Mouse (Mus musculus): Measurements from ENCODE around the gene Trak1. TPM values are rescaled to one million over a fixed set of nuclear protein-coding genes. Genes with fewer than 3 reads are reported as not detected.

The Trak1 gene
- total and polyA plus RNA-seq, 3 experiments, result 8.2 to 28.6 (median 18.1) TPM

DNA sequence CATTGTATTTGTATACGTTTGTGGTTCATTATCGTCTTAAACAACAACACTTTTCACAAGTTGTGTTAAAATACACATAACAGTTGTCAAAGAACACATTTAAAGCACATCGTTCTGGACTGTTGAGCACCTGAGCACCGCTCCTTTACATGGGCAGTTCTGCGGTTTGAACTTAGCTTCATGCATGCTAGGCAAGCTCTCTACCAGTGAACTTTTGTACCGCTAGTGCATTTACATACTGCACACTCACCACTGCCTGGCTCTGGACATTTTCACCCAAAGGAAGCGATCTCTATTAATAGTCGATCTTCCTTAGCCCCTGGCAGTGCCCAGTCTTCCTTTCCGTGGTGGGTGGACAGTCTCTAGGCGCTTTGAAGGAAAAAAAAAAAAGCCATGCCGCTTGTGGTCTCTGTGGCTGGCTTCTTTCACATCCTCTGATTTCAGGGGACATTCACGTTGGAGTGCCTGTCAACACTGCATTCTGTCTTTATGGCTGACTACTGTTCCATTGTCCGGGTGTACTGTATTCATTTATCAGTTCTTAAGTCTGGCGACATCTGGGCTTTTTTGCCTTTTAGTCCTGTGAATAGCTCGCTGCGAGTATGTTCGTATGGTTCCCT, 84.5 kb downstream of the Trak1 start:
- Histone ChIP-seq H3K4me2 (ENCODE audit: insufficient read depth, low read depth, poor library complexity, severe bottlenecking) (peak overlapping the region; percentile 59), H3K4me1 (ENCODE audit: control insufficient read depth in 1 of 2, insufficient read depth in 2 of 2) (peaks cover 14 to 39% of the 10 kb centered on the region in 2 experiments), H3K27ac (ENCODE audit: insufficient read depth, low read depth) (no peak overlapping the region), H3K9ac (ENCODE audit: insufficient read depth, low read depth) (no peak overlapping the region), H3K36me3 (replicated peaks in 1 of 2; ENCODE audit: control insufficient read depth in 1 of 2, insufficient read depth in 1 of 2, low read length in 1 of 2) (peaks cover 0 to 41% of the 10 kb centered on the region in 2 experiments), H3K9me3 (replicated peaks; ENCODE audit: low read length) (peaks cover 2% of the 10 kb centered on the region), H3K27me3 (replicated peaks) (no peaks in the 10 kb centered on the region), H3K4me3 (replicated peaks in 1 of 3; ENCODE audit: low read depth in 2 of 3, low read length in 2 of 3, poor library complexity in 1 of 3) (no peak overlapping the region), H3K79me2 (replicated peaks; ENCODE audit: control insufficient read depth, extremely low read depth, insufficient read depth, poor library complexity, severe bottlenecking) (no peaks in the 10 kb centered on the region; the same call in 1 of the 2 replicates)
- peak; percentile 33 for DNase-seq (ENCODE audit: extremely low read depth)
- dilution Hi-C loops (cut with MboI; ENCODE audit: extremely low pct_ligation_motif_present, extremely low pct_unique_long_range_greater_than_20kb, low sequenced_read_pairs) (no loop called here), in situ Hi-C loops (cut with MboI; ENCODE audit: low pct_ligation_motif_present, low pct_unique_long_range_greater_than_20kb, low sequenced_read_pairs) (loop anchor here (10.0 kb wide), 1 partner anchor 63 kb away; no protein-coding TSS in a partner anchor)
- TF ChIP-seq MEF2A (IDR thresholded peaks at IDR 0.05; ENCODE audit: borderline replicate concordance, low read depth, low read length) (0 out of 2 replicates have a peak, but pooled peaks have one; percentile 27), ZNF384 (IDR thresholded peaks at IDR 0.05; ENCODE audit: low read depth, low read length) (peak; percentile 81), CHD2 (IDR thresholded peaks at IDR 0.05; ENCODE audit: low read length) (no peak), BHLHE40 (IDR thresholded peaks at IDR 0.05; ENCODE audit: low read depth, low read length) (peak; percentile 40; the same call in 1 of the 2 replicates), SIN3A (IDR thresholded peaks at IDR 0.05; ENCODE audit: low read length) (no peak), TCF12 (IDR thresholded peaks at IDR 0.05; ENCODE audit: low read depth, low read length) (no peak)

DNA sequence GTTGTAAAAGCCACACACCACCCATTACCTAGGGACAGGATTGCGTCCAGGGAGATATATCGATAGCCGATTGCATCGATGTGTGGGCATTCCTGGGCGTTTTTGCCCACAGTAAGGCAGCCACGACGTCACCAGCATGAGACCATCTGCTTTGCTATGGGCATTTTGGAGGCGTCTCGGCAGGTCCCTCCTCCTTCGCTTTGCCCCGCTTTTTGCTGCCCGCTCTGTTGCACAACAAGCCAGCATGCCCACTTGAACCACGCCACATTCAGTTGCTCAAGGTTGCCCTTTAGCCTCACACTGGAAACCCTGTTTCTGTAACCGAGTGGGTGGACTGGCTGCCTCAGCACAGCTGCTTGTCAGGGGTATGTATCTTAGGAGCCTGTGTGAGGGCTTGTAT, 85.3 kb downstream of the Trak1 start:
- Histone ChIP-seq H3K4me3 (replicated peaks in 1 of 3; ENCODE audit: low read depth in 2 of 3, low read length in 2 of 3, poor library complexity in 1 of 3) (no peak overlapping the region), H3K4me2 (ENCODE audit: insufficient read depth, low read depth, poor library complexity, severe bottlenecking) (no peak overlapping the region), H3K79me2 (replicated peaks; ENCODE audit: control insufficient read depth, extremely low read depth, insufficient read depth, poor library complexity, severe bottlenecking) (no peaks in the 10 kb centered on the region; the same call in 1 of the 2 replicates), H3K27me3 (replicated peaks) (no peaks in the 10 kb centered on the region), H3K27ac (ENCODE audit: insufficient read depth, low read depth) (no peak overlapping the region), H3K9me3 (replicated peaks; ENCODE audit: low read length) (peaks cover 2% of the 10 kb centered on the region), H3K36me3 (replicated peaks in 1 of 2; ENCODE audit: control insufficient read depth in 1 of 2, insufficient read depth in 1 of 2, low read length in 1 of 2) (peaks cover 0 to 42% of the 10 kb centered on the region in 2 experiments), H3K4me1 (ENCODE audit: control insufficient read depth in 1 of 2, insufficient read depth in 2 of 2) (peaks cover 14 to 39% of the 10 kb centered on the region in 2 experiments), H3K9ac (ENCODE audit: insufficient read depth, low read depth) (no peak overlapping the region)
- DNase-seq (ENCODE audit: extremely low read depth), result no peak
- dilution Hi-C loops (cut with MboI; ENCODE audit: extremely low pct_ligation_motif_present, extremely low pct_unique_long_range_greater_than_20kb, low sequenced_read_pairs), result no loop called here
- TF ChIP-seq UBTF (IDR thresholded peaks at IDR 0.05; ENCODE audit: low read depth, low read length), result no peak
- TF ChIP-seq ZMIZ1 (IDR thresholded peaks at IDR 0.05; ENCODE audit: low read depth, low read length), result no peak
- no peak for TF ChIP-seq CTCF (conservative IDR thresholded peaks at IDR 0.05 in 1 of 2, IDR thresholded peaks at IDR 0.05 in 1 of 2; ENCODE audit: low read depth in 2 of 2, low read length in 2 of 2)
- no peak for TF ChIP-seq SIN3A (IDR thresholded peaks at IDR 0.05; ENCODE audit: low read length)
- TF ChIP-seq MAFK (IDR thresholded peaks at IDR 0.05; ENCODE audit: insufficient replicate concordance, low read length), result no peak
- no peak for TF ChIP-seq MEF2A (IDR thresholded peaks at IDR 0.05; ENCODE audit: borderline replicate concordance, low read depth, low read length)
- TF ChIP-seq E2F4 (IDR thresholded peaks at IDR 0.05; ENCODE audit: insufficient replicate concordance, low read depth, low read length), result no peak
- no peak for TF ChIP-seq ELF1 (IDR thresholded peaks at IDR 0.05; ENCODE audit: low read depth, low read length)
- no peak for TF ChIP-seq HCFC1 (IDR thresholded peaks at IDR 0.05; ENCODE audit: low read depth, low read length)
- no peak for TF ChIP-seq CHD1 (IDR thresholded peaks at IDR 0.05; ENCODE audit: low read depth, low read length)
- no peak for TF ChIP-seq KAT2A (IDR thresholded peaks at IDR 0.05; ENCODE audit: insufficient replicate concordance, low read length)
- in situ Hi-C loops (cut with MboI; ENCODE audit: low pct_ligation_motif_present, low pct_unique_long_range_greater_than_20kb, low sequenced_read_pairs), result loop anchor here (10.0 kb wide), 1 partner anchor 62 kb away; no protein-coding TSS in a partner anchor
